Mouse (Mus musculus): Measurements from ENCODE around the gene Sav1.

Sav1 gene

GRCm38 (mm10) chr12:69986786-69987497 lies at the start of gene Sav1:
Sav1 (minus strand) TSS chr12:69987002.
- DNase-seq: peak; percentile 83

GRCm38 (mm10) chr12:70026233-70026632 lies 39.4 kb upstream of the Sav1 start:
- DNase-seq: no peak

GRCm38 (mm10) chr12:70025431-70025830 lies 38.6 kb upstream of the Sav1 start:
- no peak for DNase-seq

- DNase-seq: no peak
Measured at GRCm38 (mm10) chr12:70023580-70023979, 36.8 kb upstream of the Sav1 start.

- no peak for DNase-seq
Measured at GRCm38 (mm10) chr12:70018153-70018552, 31.4 kb upstream of the Sav1 start.

GRCm38 (mm10) chr12:70015936-70016335 lies 29.1 kb upstream of the Sav1 start:
- DNase-seq: no peak

GRCm38 (mm10) chr12:70011681-70012080 lies 24.9 kb upstream of the Sav1 start:
- no peak for DNase-seq

- no peak for DNase-seq
Measured at GRCm38 (mm10) chr12:70010356-70010755, 23.6 kb upstream of the Sav1 start.

- DNase-seq: no peak
Measured at GRCm38 (mm10) chr12:70005103-70005502, 18.3 kb upstream of the Sav1 start.

GRCm38 (mm10) chr12:69998186-69998983 lies 11.6 kb upstream of the Sav1 start:
- no peak for DNase-seq

GRCm38 (mm10) chr12:69995382-69995781 lies 8.6 kb upstream of the Sav1 start:
- no peak for DNase-seq

GRCm38 (mm10) chr12:69986241-69986762 lies 500 bp downstream of the Sav1 start:
- no peak for DNase-seq

GRCm38 (mm10) chr12:69985546-69985945 lies 1.3 kb downstream of the Sav1 start:
- no peak for DNase-seq

- DNase-seq: no peak
Measured at GRCm38 (mm10) chr12:69982874-69983273, 3.9 kb downstream of the Sav1 start.

GRCm38 (mm10) chr12:69977376-69977998 lies 9.3 kb downstream of the Sav1 start:
- DNase-seq: no peak

- no peak for DNase-seq
Measured at GRCm38 (mm10) chr12:69976688-69977087, 10.1 kb downstream of the Sav1 start.

GRCm38 (mm10) chr12:69973666-69974065 lies 13.1 kb downstream of the Sav1 start:
- DNase-seq: no peak

- no peak for DNase-seq
Measured at GRCm38 (mm10) chr12:69968154-69968553, 18.6 kb downstream of the Sav1 start.

- DNase-seq: no peak
Measured at GRCm38 (mm10) chr12:69967112-69967511, 19.7 kb downstream of the Sav1 start.

GRCm38 (mm10) chr12:69966071-69966470 lies 20.7 kb downstream of the Sav1 start:
- no peak for DNase-seq

GRCm38 (mm10) chr12:69965644-69966043 lies 21.2 kb downstream of the Sav1 start:
- no peak for DNase-seq

- no peak for DNase-seq
Measured at GRCm38 (mm10) chr12:69963141-69963540, 23.7 kb downstream of the Sav1 start.

- DNase-seq: peak; percentile 30
Measured at GRCm38 (mm10) chr12:69962468-69962867, 24.3 kb downstream of the Sav1 start.

GRCm38 (mm10) chr12:69957378-69957777 lies 29.4 kb downstream of the Sav1 start:
- no peak for DNase-seq

Measured in cerebellum, adult 11 months (tissue).